Mouse (Mus musculus) retina, postnatal 1 day (tissue): ENCODE measurements around the gene Klk11.

Experiments
- DNase-seq: peaks from one replicate; pipeline ENCODE4 v3.0.0-alpha.2; 2012

Klk11 gene

GRCm38 (mm10) chr7:43797333-43797769, 22.9 kb downstream of the Klk11 start, which contains the start of gene Klk8:
TSS of gene Klk8 (plus strand) at chr7:43797577.
- DNase-seq = peak; percentile 32

GRCm38 (mm10) chr7:43797844-43798462, 23.5 kb downstream of the Klk11 start:
- DNase-seq = no peak

DNA sequence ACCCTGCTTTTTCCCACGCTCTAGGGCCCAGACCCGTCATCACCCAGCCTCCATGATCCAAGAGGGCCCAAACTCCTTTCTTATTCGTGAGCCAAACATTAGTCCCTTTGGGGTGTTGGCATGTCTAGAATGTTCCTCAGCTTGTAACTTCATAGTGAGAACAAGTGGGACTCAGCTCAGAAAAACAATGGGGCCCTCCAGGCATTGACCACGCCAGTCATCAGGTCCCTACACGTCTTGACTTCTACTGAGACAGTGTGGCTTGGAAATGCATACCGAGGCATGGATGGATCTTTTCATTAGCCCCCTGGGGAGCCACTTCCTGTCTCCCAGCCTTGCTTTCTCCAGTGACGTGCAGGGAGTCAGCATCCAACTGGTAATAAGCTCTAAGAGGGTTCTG, 25.5 kb downstream of the Klk11 start:
- DNase-seq = no peak

GRCm38 (mm10) chr7:43810994-43811393, 36.6 kb downstream of the Klk11 start, which contains the start of gene Klk7:
TSS of gene Klk7 (plus strand) at chr7:43811294.
- DNase-seq = no peak

- DNase-seq = no peak
Observed at GRCm38 (mm10) chr7:43815211-43815610, 40.8 kb downstream of the Klk11 start.

DNA sequence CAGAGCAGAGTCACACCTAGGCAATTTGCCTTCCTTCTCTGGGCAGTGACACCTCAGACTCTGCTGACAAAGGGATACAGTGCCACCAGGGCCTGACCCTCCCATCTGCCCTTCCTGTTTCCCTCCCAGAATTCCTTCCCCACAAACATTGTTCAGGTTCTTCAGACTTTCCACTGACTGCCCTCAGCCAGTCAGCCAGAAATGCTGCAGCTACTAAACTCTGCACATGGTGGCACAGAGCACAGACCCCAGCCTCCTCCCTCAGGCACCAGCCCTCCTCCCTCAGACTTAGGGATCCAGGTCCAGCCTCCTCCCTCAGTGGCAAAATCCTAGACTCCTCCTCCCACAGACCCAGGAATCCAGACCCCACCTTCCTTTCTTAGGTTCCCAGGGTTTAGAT, 42.3 kb downstream of the Klk11 start:
- DNase-seq = no peak

DNA sequence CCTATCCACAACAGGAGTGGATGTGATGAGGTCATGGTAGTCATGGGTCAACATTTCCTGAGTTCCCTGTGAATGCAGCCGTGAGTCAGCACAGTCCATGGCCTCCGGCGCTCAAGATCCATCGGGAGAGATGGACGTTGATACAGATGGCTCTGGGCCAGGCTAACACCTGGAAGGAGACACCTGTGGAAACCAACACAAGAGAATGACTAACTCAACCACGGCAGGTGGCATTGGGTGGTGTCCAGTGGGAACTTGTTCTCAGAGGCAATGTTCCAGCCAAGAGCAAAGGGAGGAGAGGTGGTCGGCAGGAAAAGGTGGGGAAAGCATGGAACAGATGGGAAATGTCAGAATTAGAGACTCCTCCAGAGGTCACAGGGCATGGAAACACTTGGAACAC, 47.2 kb downstream of the Klk11 start:
- no peak for DNase-seq

DNA sequence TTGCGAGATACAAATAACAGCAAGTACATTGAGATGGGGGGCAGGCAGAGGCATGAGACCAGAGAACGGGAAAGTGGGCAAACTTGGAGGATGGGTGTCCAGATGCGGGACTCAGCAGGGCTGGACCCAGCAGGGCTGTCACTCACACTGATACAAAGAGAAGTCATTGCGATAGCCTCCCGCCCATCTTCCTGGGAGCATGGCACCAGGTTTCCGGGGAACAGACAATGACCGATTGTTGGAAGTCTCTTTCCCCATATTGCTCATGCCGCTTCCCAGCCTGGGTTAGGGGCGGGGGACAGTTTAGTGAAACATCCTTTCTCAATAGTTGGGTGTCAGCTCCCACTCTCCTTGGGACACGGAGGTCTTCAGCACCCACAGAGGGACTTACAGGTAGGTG, 49.8 kb downstream of the Klk11 start, which contains the start of gene Klk6:
Gene Klk6 (plus strand): TSS at position 301 of the 400 bp plus-strand sequence.
- no peak for DNase-seq

- DNase-seq = no peak
Observed at GRCm38 (mm10) chr7:43826056-43826455, 51.7 kb downstream of the Klk11 start.

- DNase-seq = no peak
Observed at GRCm38 (mm10) chr7:43827706-43828105, 53.3 kb downstream of the Klk11 start.
